Mouse (Mus musculus) kidney, adult 2 months (tissue): Measurements from ENCODE around the gene Olfr1411.

ENCODE experiments used
- CTCF ChIP-seq: fragments of 200-500 bp; conservative IDR thresholded peaks from 2 replicates; pipeline ENCODE4 v1.5.1; 2011; ENCODE audit warnings: low read depth, mild to moderate bottlenecking, control low read depth, low read length, moderate library complexity, mixed read lengths; ENCODE audit not compliant: insufficient read depth, insufficient read length
- POLR2A ChIP-seq: fragments of 200-500 bp; IDR thresholded peaks from one replicate; pipeline ENCODE4 v1.6.1; 2011; ENCODE audit warnings: low read depth, low read length, control low read depth

GRCm38 (mm10) chr1:92636676-92637075, 42.5 kb downstream of the Olfr1411 start:
- TF ChIP-seq CTCF (no peak), POLR2A (no peak)
